Mouse (Mus musculus): ENCODE results near the gene Tmem94. TPM values are rescaled to one million over a fixed set of nuclear protein-coding genes. Genes with fewer than 3 reads are reported as not detected.

The Tmem94 gene
- polyA plus RNA-seq, 1 experiment from 2014 or later = 8.2 TPM

DNA sequence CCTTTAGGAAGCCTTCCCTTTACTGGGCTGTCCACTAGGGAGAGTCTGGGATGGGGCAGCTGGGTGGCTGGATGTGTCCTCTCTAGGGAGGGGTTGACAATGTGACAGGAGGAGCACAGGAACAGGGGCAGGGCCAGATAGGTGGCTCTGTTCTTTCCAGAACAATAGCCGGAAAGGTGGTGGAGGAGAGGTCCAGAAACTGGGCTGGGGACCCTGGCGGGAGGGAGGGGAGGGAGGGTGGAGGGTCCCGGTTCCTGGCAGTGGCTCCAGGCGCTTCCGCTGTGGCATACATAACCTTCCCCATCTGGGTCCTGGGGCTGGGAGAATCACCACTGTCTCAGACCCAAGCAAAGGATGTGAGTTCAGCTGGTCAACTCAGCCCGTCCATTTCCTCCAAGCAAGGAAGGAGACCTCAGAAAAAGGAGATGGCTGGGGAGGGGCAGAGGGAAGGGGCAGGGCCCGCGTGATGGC lies 44.1 kb downstream of the Tmem94 start:
- H3K4me1 ChIP-seq (replicated peaks; ENCODE audit: control insufficient read depth, insufficient read depth, low read length) = peaks cover 24% of the 10 kb centered on the region
- 55% methylated on average over 8 of the region's 8 CpGs for WGBS
- no peaks in the 10 kb centered on the region for H3K27me3 ChIP-seq (replicated peaks; ENCODE audit: control insufficient read depth, insufficient read depth, low read length)
- H3K9ac ChIP-seq (ENCODE audit: low read depth, low read length) = 0 out of 2 replicates have a peak overlapping the region, but pooled peaks have one; percentile 17
- TF ChIP-seq CTCF (IDR thresholded peaks at IDR 0.05; ENCODE audit: low read depth) = 0 out of 2 replicates have a peak, but pooled peaks have one; percentile 22
- no peak overlapping the region; the same call in 1 of the 2 replicates for H3K27ac ChIP-seq (ENCODE audit: low read depth, low read length)
- no peaks in the 10 kb centered on the region for H3K9me3 ChIP-seq (ENCODE audit: control insufficient read depth)
- H3K4me2 ChIP-seq (replicated peaks; ENCODE audit: low read depth) = peak overlapping the region; percentile 99
- ATAC-seq = no peak
- H3K36me3 ChIP-seq (ENCODE audit: control insufficient read depth, insufficient read depth) = peaks cover 49% of the 10 kb centered on the region
- no peak overlapping the region for H3K4me3 ChIP-seq (ENCODE audit: low read depth, low read length)

DNA sequence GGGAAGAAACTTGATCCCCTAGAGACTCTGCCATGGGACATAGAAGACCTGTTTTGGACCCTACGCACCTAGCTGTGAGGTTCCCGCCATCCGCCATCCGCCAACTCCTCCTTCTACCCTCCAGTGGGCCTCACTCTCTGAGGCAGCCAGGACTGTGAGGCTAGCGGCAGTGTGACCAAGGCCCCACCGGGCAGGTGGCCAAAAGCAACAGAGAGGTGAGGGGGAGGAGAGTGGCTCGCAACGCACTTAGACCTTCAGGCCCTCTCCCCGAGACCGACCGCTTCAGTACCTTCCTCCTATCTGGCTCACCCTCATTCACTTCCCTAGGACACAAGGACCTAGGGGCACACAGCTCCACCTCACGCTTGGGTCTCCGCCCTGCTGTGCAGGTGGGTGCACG lies 45.1 kb downstream of the Tmem94 start:
- Histone ChIP-seq H3K4me1 (replicated peaks; ENCODE audit: control insufficient read depth, insufficient read depth, low read length) (peaks cover 24% of the 10 kb centered on the region), H3K27ac (ENCODE audit: low read depth, low read length) (peak overlapping the region; percentile 1; the same call in 1 of the 2 replicates), H3K4me2 (replicated peaks; ENCODE audit: low read depth) (peak overlapping the region; percentile 99), H3K36me3 (ENCODE audit: control insufficient read depth, insufficient read depth) (peaks cover 39% of the 10 kb centered on the region; the same call in 1 of the 2 replicates), H3K4me3 (ENCODE audit: low read depth, low read length) (peak overlapping the region; percentile 30), H3K9me3 (ENCODE audit: control insufficient read depth) (no peaks in the 10 kb centered on the region), H3K27me3 (replicated peaks; ENCODE audit: control insufficient read depth, insufficient read depth, low read length) (no peaks in the 10 kb centered on the region), H3K9ac (ENCODE audit: low read depth, low read length) (peak overlapping the region; percentile 23; the same call in 1 of the 2 replicates)
- TF ChIP-seq CTCF (IDR thresholded peaks at IDR 0.05; ENCODE audit: low read depth) = no peak
- no peak for ATAC-seq
- WGBS = 27% methylated on average over 14 of the region's 14 CpGs

GRCm38 (mm10) chr11:115811381-115812093 lies 46.3 kb downstream of the Tmem94 start:
- peak overlapping the region; percentile 83 for H3K4me3 ChIP-seq (ENCODE audit: low read depth, low read length)
- H3K36me3 ChIP-seq (ENCODE audit: control insufficient read depth, insufficient read depth) = peaks cover 32% of the 10 kb centered on the region; the same call in 1 of the 2 replicates
- no peaks in the 10 kb centered on the region for H3K9me3 ChIP-seq (ENCODE audit: control insufficient read depth)
- H3K27ac ChIP-seq (ENCODE audit: low read depth, low read length) = 0 out of 2 replicates have a peak overlapping the region, but pooled peaks have one; percentile 1
- H3K27me3 ChIP-seq (replicated peaks; ENCODE audit: control insufficient read depth, insufficient read depth, low read length) = no peaks in the 10 kb centered on the region
- no peak for TF ChIP-seq CTCF (IDR thresholded peaks at IDR 0.05; ENCODE audit: low read depth)
- H3K4me1 ChIP-seq (replicated peaks; ENCODE audit: control insufficient read depth, insufficient read depth, low read length) = peaks cover 24% of the 10 kb centered on the region
- peak overlapping the region; percentile 99 for H3K4me2 ChIP-seq (replicated peaks; ENCODE audit: low read depth)
- no peak for ATAC-seq
- no peak overlapping the region for H3K9ac ChIP-seq (ENCODE audit: low read depth, low read length)
- 72% methylated on average over 20 of the region's 20 CpGs for WGBS

GRCm38 (mm10) chr11:115812095-115812494 lies 46.9 kb downstream of the Tmem94 start:
- Histone ChIP-seq H3K27me3 (replicated peaks; ENCODE audit: control insufficient read depth, insufficient read depth, low read length) (no peaks in the 10 kb centered on the region), H3K4me3 (ENCODE audit: low read depth, low read length) (peak overlapping the region; percentile 83), H3K4me2 (replicated peaks; ENCODE audit: low read depth) (peak overlapping the region; percentile 99), H3K27ac (ENCODE audit: low read depth, low read length) (no peak overlapping the region), H3K36me3 (ENCODE audit: control insufficient read depth, insufficient read depth) (peaks cover 30% of the 10 kb centered on the region; the same call in 1 of the 2 replicates), H3K9me3 (ENCODE audit: control insufficient read depth) (no peaks in the 10 kb centered on the region), H3K9ac (ENCODE audit: low read depth, low read length) (peak overlapping the region; percentile 81; the same call in 1 of the 2 replicates), H3K4me1 (replicated peaks; ENCODE audit: control insufficient read depth, insufficient read depth, low read length) (peaks cover 24% of the 10 kb centered on the region)
- ATAC-seq = no peak
- 40% methylated on average over 7 of the region's 7 CpGs for WGBS
- TF ChIP-seq CTCF (IDR thresholded peaks at IDR 0.05; ENCODE audit: low read depth) = no peak

DNA sequence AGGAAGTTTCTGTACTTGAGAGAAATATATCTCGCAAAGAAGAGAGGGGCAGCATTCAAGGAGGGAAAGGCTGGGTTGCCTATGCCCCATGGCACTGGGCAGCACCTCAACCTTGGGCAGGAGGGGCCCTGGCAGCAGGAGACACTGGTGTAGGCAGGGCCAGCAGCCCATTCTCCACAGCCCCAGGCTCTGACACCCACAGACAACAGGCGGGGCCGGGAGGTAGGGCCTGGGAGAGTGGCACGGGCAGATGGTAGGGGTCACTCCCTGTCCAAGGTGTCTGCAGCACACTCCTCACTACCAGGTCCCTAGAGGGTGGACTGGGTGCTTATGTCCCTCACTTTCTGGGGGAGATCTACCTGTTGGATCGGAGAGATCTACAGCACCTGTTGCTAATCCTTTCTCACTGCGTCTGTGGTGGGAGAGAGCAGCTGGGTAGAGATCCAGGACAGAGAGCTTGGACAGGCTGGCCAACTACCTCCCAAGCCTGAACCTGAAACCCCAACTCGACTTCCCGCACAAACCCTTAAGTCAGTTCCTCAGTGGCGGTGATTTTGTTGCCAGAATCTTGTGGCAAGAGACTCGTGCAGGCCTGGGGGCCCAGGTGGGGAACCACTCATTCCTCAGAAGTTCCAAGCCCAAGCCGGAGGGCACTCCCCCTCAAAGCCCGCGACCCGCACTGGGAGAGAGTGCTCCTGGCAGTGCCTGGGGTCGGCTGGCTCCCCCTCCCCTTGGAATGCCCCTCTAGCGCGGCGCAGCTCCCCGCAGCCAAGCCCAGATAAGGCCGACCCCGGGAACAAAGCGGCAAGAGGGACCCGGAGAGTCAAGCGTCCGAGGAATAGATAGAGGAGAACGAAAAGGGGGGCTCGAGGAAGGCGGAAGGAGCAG lies 47.5 kb downstream of the Tmem94 start:
- ATAC-seq = no peak
- Histone ChIP-seq H3K4me1 (replicated peaks; ENCODE audit: control insufficient read depth, insufficient read depth, low read length) (peaks cover 24% of the 10 kb centered on the region), H3K27me3 (replicated peaks; ENCODE audit: control insufficient read depth, insufficient read depth, low read length) (no peaks in the 10 kb centered on the region), H3K9me3 (ENCODE audit: control insufficient read depth) (no peaks in the 10 kb centered on the region), H3K4me2 (replicated peaks; ENCODE audit: low read depth) (peak overlapping the region; percentile 99), H3K27ac (ENCODE audit: low read depth, low read length) (peak overlapping the region; percentile 73), H3K4me3 (ENCODE audit: low read depth, low read length) (peak overlapping the region; percentile 83), H3K9ac (ENCODE audit: low read depth, low read length) (peak overlapping the region; percentile 81), H3K36me3 (ENCODE audit: control insufficient read depth, insufficient read depth) (peaks cover 23% of the 10 kb centered on the region; the same call in 1 of the 2 replicates)
- WGBS = 5% methylated on average over 28 of the region's 28 CpGs
- no peak for TF ChIP-seq CTCF (IDR thresholded peaks at IDR 0.05; ENCODE audit: low read depth)

All from intestine, postnatal 0 days (tissue).